Comparison of ENCODE assay signal across 8 mouse cellular contexts in the genomic region with DNA sequence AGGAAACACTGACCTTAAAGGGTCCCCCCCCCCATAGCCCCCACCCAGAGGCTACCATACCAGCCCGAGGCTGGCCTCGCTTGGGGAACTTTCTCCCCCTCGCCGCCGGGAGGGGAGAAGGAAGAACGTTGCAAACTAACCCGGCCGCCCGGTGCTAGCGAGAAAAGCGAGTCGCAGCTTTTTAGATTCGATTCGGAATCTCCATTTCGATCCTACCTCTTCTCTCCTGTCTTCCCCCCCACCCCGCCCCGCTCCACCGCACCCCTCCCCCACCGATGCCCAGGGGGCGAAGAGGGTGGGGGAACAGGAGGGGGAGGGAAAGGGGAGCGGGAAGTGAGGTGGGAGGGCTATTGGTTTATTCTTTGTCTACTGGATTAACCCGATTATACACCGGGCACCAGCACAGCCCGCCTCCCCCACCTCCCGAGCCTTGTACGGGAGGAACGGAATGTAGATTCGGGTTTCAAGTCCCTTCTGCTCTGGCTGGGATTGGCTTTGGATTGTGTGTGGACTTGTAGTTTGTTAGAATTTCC. TPM values are rescaled to one million over a fixed set of nuclear protein-coding genes. Genes with fewer than 3 reads are reported as not detected.
A peak's percentile ranks its signal among the peaks of the same experiment; 100 is the strongest.
DNase-seq lines count a peak whose midpoint lies in the region; ATAC-seq and TF ChIP-seq lines count a peak whose summit lies in the region.

No protein-coding gene starts in this region.

- DNase-seq in ZHBTc4 (ENCODE audit: low read depth, low spot score): peak; percentile 89
- peak; percentile 69 for DNase-seq in cerebellum, adult 8-10 months
- DNase-seq in frontal cortex, adult 2 months (ENCODE audit: extremely low spot score in 1 of 2, low spot score in 1 of 2): peak; percentile 38 to 75
- no peak for DNase-seq in hindbrain, embryonic 10.5 days (ENCODE audit: low spot score)
- peak; percentile 71 to 78 for DNase-seq in layer of hippocampus, postnatal 10 days (ENCODE audit: low spot score in 2 of 2)
- peak; percentile 80 for DNase-seq in lung, embryonic 14.5 days
- peak; percentile 91 for DNase-seq in retina, postnatal 1 day

- H3K4me3 ChIP-seq in hindbrain, embryonic 10.5 days: peak overlapping the region; percentile 74
- H3K4me3 ChIP-seq in lung, embryonic 14.5 days (ENCODE audit: low read depth, low read length): peak overlapping the region; percentile 90

- peak overlapping the region; percentile 79 for H3K9ac ChIP-seq in lung, embryonic 14.5 days

- no peaks in the 10 kb centered on the region for H3K27me3 ChIP-seq in hindbrain, embryonic 10.5 days (ENCODE audit: insufficient read depth, poor library complexity, severe bottlenecking)
- H3K27me3 ChIP-seq in lung, embryonic 14.5 days (ENCODE audit: insufficient read depth, low read length): no peaks in the 10 kb centered on the region

- peak overlapping the region; percentile 98 for H3K4me2 ChIP-seq in lung, embryonic 14.5 days

- peaks cover 11% of the 10 kb centered on the region for H3K36me3 ChIP-seq in hindbrain, embryonic 10.5 days
- peaks cover 10% of the 10 kb centered on the region for H3K36me3 ChIP-seq in lung, embryonic 14.5 days (ENCODE audit: insufficient read depth)

- peaks cover 27% of the 10 kb centered on the region for H3K4me1 ChIP-seq in hindbrain, embryonic 10.5 days (replicated peaks)
- 0 out of 2 replicates have a peak, but pooled peaks cover 5% of the 10 kb centered on the region for H3K4me1 ChIP-seq in lung, embryonic 14.5 days (ENCODE audit: insufficient read depth)

- no peaks in the 10 kb centered on the region for H3K9me3 ChIP-seq in hindbrain, embryonic 10.5 days
- no peaks in the 10 kb centered on the region for H3K9me3 ChIP-seq in lung, embryonic 14.5 days (ENCODE audit: low read depth, low read length)

- peak overlapping the region; percentile 96 for H3K27ac ChIP-seq in hindbrain, embryonic 10.5 days
- peak overlapping the region; percentile 100 for H3K27ac ChIP-seq in lung, embryonic 14.5 days (ENCODE audit: low read depth)

- ATAC-seq in lung, embryonic 14.5 days (ENCODE audit: insufficient read depth): peak; percentile 28
- no peak for ATAC-seq in activated CD4-positive, CD25-positive, alpha-beta regulatory T cell, adult 4 months

- WGBS in hindbrain, embryonic 10.5 days: under 1% methylated on average over 26 of the region's 28 CpGs
- 1% methylated on average over 24 of the region's 28 CpGs for WGBS in lung, embryonic 14.5 days

- no peak for TF ChIP-seq CTCF in lung, embryonic 14.5 days (IDR thresholded peaks at IDR 0.05; ENCODE audit: low read depth)

RNA-seq across cellular contexts. Expression of a gene that starts 1.0 kb away (rescaled TPM):
- polyA plus RNA-seq in frontal cortex, adult 2 months (2012; rRNA removed): 36.2 and 37.8 TPM in 2 replicates
- 30.1 and 31.7 TPM in 2 replicates for polyA plus RNA-seq in hindbrain, embryonic 10.5 days (2016; fragmentation: Nextera tagmentation; extraction: Ambion mirVana)
- 10 to 100 TPM; 70.6 to 72.6 TPM for total RNA-seq in layer of hippocampus, postnatal 10 days (2021)
- polyA plus RNA-seq in lung, embryonic 14.5 days (2014; fragmentation: Nextera tagmentation; extraction: Ambion mirVana): 43.6 and 46.6 TPM in 2 replicates
- not detected for polyA plus RNA-seq in activated CD4-positive, CD25-positive, alpha-beta regulatory T cell, adult 4 months (2017; shearing (Covaris generic))

Comparison
In these comparisons a context has a peak if more than half of its experiments do, and no peak if none do; other contexts are left out.
1. RNA of a gene that starts 1.0 kb away (polyA plus RNA-seq): 43.6 to 46.6 TPM in lung, embryonic 14.5 days, 36.2 to 37.8 TPM in frontal cortex, adult 2 months and 30.1 to 31.7 TPM in hindbrain, embryonic 10.5 days; not detected in activated CD4-positive, CD25-positive, alpha-beta regulatory T cell, adult 4 months; every median in the first group is over 10 times any median in the second.